Mouse (Mus musculus) left cerebral cortex, adult 18-20 months (tissue): ENCODE results near the gene Vmn2r6. TPM values are rescaled to one million over a fixed set of nuclear protein-coding genes. Genes with fewer than 3 reads are reported as not detected.
"Not testable (repeated sequence)": the region's sequence is repeated elsewhere in the genome, so short reads cannot be mapped to it uniquely, and the experiment has no call there.

ENCODE experiments used
- DNase-seq, 2 experiments: peaks; one replicate each; pipeline ENCODE4 v3.0.0; 2021 to 2022; ENCODE audit warnings: low spot score in 2 of 2, mixed read lengths in 1 of 2
- long read RNA-seq, 2 experiments: library from polyadenylated mRNA; stranded (forward); transcript quantifications; one replicate each; pipeline ENCODE4 v2.0.0; 2021
- total RNA-seq, 2 experiments: library from RNA; stranded (reverse); gene quantifications; 2 replicates each; pipeline ENCODE4 v1.2.3; 2021

The Vmn2r6 gene
- total RNA-seq: under 1 TPM in 1 of 2 experiments, not detected in 1; 0.09 TPM
- long read RNA-seq, experiment 1: 0 reads
- long read RNA-seq, experiment 2: 0 reads

- DNase-seq: not testable (repeated sequence)
These were observed at the start of gene Vmn2r6 for GRCm38 (mm10) chr3:64565730-64566129. Gene Vmn2r6 (minus strand): TSS chr3:64565830.

GRCm38 (mm10) chr3:64587618-64588017 lies 22.0 kb upstream of the Vmn2r6 start:
- DNase-seq: peak in 1 of 2 experiments; percentile 4

GRCm38 (mm10) chr3:64568793-64569192 lies 3.2 kb upstream of the Vmn2r6 start:
- not testable (repeated sequence) for DNase-seq

- not testable (repeated sequence) for DNase-seq
These were observed 42.0 kb downstream of the Vmn2r6 start for GRCm38 (mm10) chr3:64523585-64523984.

GRCm38 (mm10) chr3:64509742-64510141 lies 55.9 kb downstream of the Vmn2r6 start, which contains the start of gene Vmn2r5:
Gene Vmn2r5 (minus strand): TSS chr3:64509842.
- not testable (repeated sequence) for DNase-seq

Other genes starting within 250 kb of the Vmn2r6 start
- not detected for gene Vmn2r4, start 150.5 kb downstream of the Vmn2r6 start, total RNA-seq
- not detected for gene Vmn2r5, start 56.0 kb downstream of the Vmn2r6 start, total RNA-seq